14 mouse cellular contexts compared by ENCODE assay signal in the genomic region with DNA sequence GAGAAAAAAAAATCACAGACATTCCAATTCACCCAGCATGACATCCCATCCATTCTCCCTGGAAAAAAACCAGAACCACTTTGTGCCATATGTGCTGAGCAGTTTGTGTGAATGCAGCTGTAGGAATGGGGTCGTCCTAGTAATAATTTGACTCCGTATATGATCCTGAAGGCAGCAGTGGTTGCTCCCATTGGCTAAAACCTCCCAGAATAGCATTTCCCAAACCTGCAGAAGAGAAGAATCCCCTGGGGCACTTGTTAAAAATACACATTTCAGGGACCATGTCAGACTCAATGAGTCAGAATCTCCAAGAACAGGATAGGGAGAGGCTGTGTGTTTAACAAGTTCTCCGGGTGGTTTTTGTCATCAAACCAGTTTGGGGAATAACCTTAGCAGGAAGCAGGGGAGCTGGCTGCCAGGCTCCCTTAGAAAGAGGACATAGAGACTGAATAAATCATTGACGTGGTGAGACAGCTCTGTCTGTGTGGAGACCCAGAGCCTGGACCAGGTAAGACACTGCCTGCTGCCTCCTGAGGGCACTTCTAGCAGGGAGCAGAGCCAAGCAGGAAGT.
DNase-seq lines count a peak whose midpoint lies in the region; TF ChIP-seq lines count a peak whose summit lies in the region.
"Had no signal": no experiment of that assay in that cellular context is flagged by ENCODE, and none has a peak within 500 bp of the region (broad histone marks: within the 10 kb centered on the region; RNA-seq: fewer than 3 reads in every experiment).

No protein-coding gene starts in this region.

- TF ChIP-seq CTCF in layer of hippocampus, adult 2 months (conservative IDR thresholded peaks at IDR 0.05): no peak
- TF ChIP-seq CTCF in brain, embryonic 14.5 days (IDR thresholded peaks at IDR 0.05; ENCODE audit: borderline replicate concordance, extremely low read depth, insufficient read depth, insufficient read length): no peak

- no peak overlapping the region for H3K4me3 ChIP-seq in layer of hippocampus, adult 2 months
- H3K4me3 ChIP-seq: heart, adult 2 months had no signal

- peak overlapping the region; percentile 3; the same call in 1 of the 2 replicates for H3K27ac ChIP-seq in layer of hippocampus, adult 2 months
- H3K27ac ChIP-seq: heart, adult 2 months had no signal

- TF ChIP-seq POLR2A in brain, embryonic 14.5 days (IDR thresholded peaks at IDR 0.05; ENCODE audit: borderline replicate concordance, extremely low read depth, insufficient read depth, insufficient read length, poor library complexity, severe bottlenecking): no peak

- no peak for DNase-seq in layer of hippocampus, adult 2 months (ENCODE audit: low spot score in 2 of 2)
- DNase-seq in layer of hippocampus, adult 9-11 months: no peak
- peak; percentile 66 for DNase-seq in Muller cell, postnatal 12 days (ENCODE audit: inconsistent ontology term)
- peak; percentile 65 for DNase-seq in brain, embryonic 14.5 days (ENCODE audit: low read depth)
- peak; percentile 65 for DNase-seq in mesoderm, embryonic 11.5 days (ENCODE audit: low read depth, low spot score)
- no peak for DNase-seq in gastrocnemius, postnatal 25 days
- no peak for DNase-seq in layer of hippocampus, postnatal 25 days (ENCODE audit: extremely low spot score in 1 of 2, low spot score in 1 of 2)
- DNase-seq: adrenal gland, postnatal 14 days; heart, adult 2 months; kidney, adult 11 months; layer of hippocampus, postnatal 36 days; lung, adult 18-20 months; spleen, adult 18-20 months; thymus, postnatal 4 days had no signal

Comparison
In these comparisons a context has a peak if more than half of its experiments do, and no peak if none do; other contexts are left out.
1. DNase-seq: peak in Muller cell, postnatal 12 days (single experiment), brain, embryonic 14.5 days (single experiment) and mesoderm, embryonic 11.5 days (single experiment); none in layer of hippocampus, adult 2 months (0 of 2), layer of hippocampus, adult 9-11 months (single experiment), gastrocnemius, postnatal 25 days (single experiment) and layer of hippocampus, postnatal 25 days (0 of 2).